Mouse (Mus musculus): ENCODE results near the gene Sdk2. TPM values are rescaled to one million over a fixed set of nuclear protein-coding genes. Genes with fewer than 3 reads are reported as not detected.

Gene Sdk2
- total and polyA plus RNA-seq, 2 experiments from 2014 or later: 3.0 to 30.4 TPM

DNA sequence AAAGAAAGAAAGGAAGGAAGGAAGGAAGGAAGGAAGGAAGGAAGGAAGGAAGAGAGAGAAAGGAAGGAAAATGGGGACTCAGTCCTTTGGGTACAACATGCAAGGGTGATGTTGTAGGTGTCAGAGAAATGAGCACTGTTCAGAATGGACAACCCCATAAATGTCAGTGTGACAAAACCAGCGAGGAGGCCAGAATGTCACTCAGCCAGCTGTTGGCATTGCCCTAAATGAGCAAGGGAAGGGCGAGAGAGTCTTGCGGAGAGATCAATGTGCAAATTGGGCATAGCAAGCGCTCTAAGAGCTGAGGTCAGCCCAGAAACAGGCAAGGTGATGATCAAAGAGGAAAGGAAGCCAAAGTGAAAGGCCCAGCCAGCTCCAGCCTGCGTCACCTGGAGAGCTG lies 293.7 kb downstream of the Sdk2 start:
- no peak for DNase-seq (ENCODE audit: low spot score)

DNA sequence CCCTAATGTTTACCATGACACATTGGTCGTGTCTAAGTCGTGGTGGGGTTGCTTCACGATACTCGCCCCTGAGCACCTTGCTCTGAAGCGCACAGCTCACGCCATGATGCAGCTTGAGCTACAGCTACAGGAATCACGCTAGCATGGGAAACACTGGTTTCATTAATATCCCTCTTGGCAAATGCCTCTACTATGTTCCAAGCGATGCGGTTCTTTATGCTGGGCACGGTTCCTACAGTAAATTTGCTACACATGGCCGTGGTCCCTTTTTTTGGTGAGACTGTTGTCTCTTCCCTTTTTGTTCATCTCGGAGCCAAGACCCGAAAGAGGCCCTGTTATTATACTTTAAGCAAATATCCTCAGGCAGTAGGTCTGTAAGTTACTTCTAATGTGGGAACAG lies 295.7 kb downstream of the Sdk2 start:
- no peak for TF ChIP-seq CTCF (IDR thresholded peaks at IDR 0.05; ENCODE audit: low read depth)
- Histone ChIP-seq H3K27me3 (ENCODE audit: insufficient read depth, low read length) (no peaks in the 10 kb centered on the region), H3K4me1 (ENCODE audit: insufficient read depth, low read length) (no peaks in the 10 kb centered on the region), H3K36me3 (ENCODE audit: insufficient read depth, low read length) (no peaks in the 10 kb centered on the region), H3K4me3 (ENCODE audit: low read length) (no peak overlapping the region), H3K4me2 (ENCODE audit: low read depth, low read length) (no peak overlapping the region), H3K9ac (replicated peaks; ENCODE audit: low read length) (no peak overlapping the region), H3K9me3 (ENCODE audit: low read length) (no peaks in the 10 kb centered on the region), H3K27ac (no peak overlapping the region)
- no peak for DNase-seq (ENCODE audit: low spot score)
- no peak for ATAC-seq
- 68% methylated on average over 13 of the region's 13 CpGs for WGBS

More for the DNA sequence above, 293.7 kb downstream of the Sdk2 start:
- Histone ChIP-seq H3K36me3 (ENCODE audit: insufficient read depth, low read length) (no peaks in the 10 kb centered on the region), H3K9me3 (ENCODE audit: low read length) (no peaks in the 10 kb centered on the region), H3K4me2 (ENCODE audit: low read depth, low read length) (no peak overlapping the region), H3K27ac (no peak overlapping the region), H3K4me3 (ENCODE audit: low read length) (no peak overlapping the region), H3K4me1 (ENCODE audit: insufficient read depth, low read length) (no peaks in the 10 kb centered on the region), H3K27me3 (ENCODE audit: insufficient read depth, low read length) (no peaks in the 10 kb centered on the region), H3K9ac (replicated peaks; ENCODE audit: low read length) (no peak overlapping the region)
- no peak for TF ChIP-seq CTCF (IDR thresholded peaks at IDR 0.05; ENCODE audit: low read depth)
- ATAC-seq: no peak
- 88% methylated on average over 5 of the region's 5 CpGs for WGBS

DNA sequence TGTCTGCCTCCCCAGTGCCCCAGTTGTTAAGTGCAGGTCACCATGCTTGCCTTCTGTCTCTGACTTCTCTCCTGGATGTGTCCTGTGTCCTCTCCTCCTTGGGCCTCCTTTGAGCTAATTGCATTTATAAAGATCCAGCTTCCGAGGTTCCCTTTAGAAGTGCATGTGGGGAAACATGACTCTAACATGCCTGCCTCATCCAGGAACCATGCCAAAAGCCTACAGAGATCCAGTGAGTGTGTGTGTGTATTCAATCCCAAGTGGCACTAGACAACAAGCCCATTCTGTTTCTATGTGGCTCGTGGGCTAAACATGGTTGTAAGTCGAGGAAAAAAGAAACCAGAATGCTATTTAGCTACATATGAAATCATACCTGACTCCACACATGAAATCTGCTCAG lies 298.5 kb downstream of the Sdk2 start:
- no peak for TF ChIP-seq CTCF (IDR thresholded peaks at IDR 0.05; ENCODE audit: low read depth)
- DNase-seq (ENCODE audit: low spot score): no peak

DNA sequence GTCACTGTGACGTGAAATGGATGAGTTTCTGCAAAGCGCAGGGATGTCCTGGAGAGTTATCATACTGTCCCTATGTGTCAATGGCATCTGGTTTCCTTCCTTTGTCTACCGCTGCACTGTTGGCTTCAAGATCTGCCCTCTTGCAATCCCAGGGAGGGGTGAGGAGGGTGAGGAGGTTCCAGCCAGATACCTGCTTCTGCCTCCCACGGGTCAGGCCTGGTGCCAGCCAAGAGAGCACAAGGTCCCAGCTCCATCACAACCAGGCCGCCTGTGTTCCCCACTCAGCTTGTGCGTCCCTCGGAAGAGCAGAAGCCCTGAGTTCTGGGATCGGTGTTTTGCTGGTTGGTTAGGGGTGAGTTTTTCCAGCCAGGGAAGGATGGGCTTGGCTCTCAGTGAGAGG lies 299.6 kb downstream of the Sdk2 start:
- Histone ChIP-seq H3K27ac (no peak overlapping the region), H3K9me3 (ENCODE audit: low read length) (no peaks in the 10 kb centered on the region), H3K36me3 (ENCODE audit: insufficient read depth, low read length) (no peaks in the 10 kb centered on the region), H3K27me3 (ENCODE audit: insufficient read depth, low read length) (no peaks in the 10 kb centered on the region), H3K4me1 (ENCODE audit: insufficient read depth, low read length) (no peaks in the 10 kb centered on the region), H3K9ac (replicated peaks; ENCODE audit: low read length) (no peak overlapping the region), H3K4me2 (ENCODE audit: low read depth, low read length) (no peak overlapping the region), H3K4me3 (ENCODE audit: low read length) (no peak overlapping the region)
- TF ChIP-seq CTCF (IDR thresholded peaks at IDR 0.05; ENCODE audit: low read depth): no peak
- ATAC-seq (no peak), DNase-seq (ENCODE audit: low spot score) (no peak)
- 59% methylated on average over 8 of the region's 8 CpGs for WGBS

More for the DNA sequence above, 298.5 kb downstream of the Sdk2 start:
- no peak for ATAC-seq
- Histone ChIP-seq H3K9me3 (ENCODE audit: low read length) (no peaks in the 10 kb centered on the region), H3K27ac (no peak overlapping the region), H3K9ac (replicated peaks; ENCODE audit: low read length) (no peak overlapping the region), H3K27me3 (ENCODE audit: insufficient read depth, low read length) (no peaks in the 10 kb centered on the region), H3K36me3 (ENCODE audit: insufficient read depth, low read length) (no peaks in the 10 kb centered on the region), H3K4me3 (ENCODE audit: low read length) (no peak overlapping the region), H3K4me2 (ENCODE audit: low read depth, low read length) (no peak overlapping the region), H3K4me1 (ENCODE audit: insufficient read depth, low read length) (no peaks in the 10 kb centered on the region)
- WGBS: 60% methylated on average over 3 of the region's 3 CpGs

DNA sequence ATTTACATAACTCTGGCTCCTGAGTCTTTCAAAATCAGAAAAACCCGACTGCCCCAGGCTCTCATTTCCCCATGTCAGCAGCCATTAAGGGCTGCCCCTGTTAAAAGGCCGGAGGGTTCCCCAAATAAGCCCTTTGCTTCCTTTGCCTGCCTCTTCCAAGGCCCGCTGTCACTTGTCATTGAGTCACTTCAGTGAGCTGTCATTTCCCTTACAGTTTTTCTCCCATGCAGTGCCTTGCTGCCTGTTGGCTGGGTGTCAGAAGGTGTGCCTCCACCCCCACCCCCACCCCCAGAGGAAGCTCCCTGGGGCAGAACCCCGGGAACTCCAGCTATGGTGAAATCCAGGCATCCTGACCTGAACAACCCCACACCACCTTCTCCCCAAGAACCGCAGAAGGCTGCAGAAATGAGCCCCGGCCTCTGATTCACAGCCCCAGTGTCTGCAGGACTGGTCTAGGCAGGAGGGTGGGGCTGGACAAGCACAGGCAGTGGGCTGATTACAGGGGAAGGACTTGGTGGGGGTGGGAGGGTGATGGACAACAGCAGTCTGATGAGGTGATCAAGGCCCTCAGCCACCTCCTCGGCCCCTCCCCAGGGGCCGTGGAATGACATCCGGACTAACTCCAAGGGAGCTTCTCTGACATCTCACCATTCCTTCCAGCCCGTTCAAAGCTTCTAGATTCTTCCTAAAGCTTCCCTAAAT lies 300.4 kb downstream of the Sdk2 start:
- no peak for TF ChIP-seq CTCF (IDR thresholded peaks at IDR 0.05; ENCODE audit: low read depth)
- 59% methylated on average over 10 of the region's 10 CpGs for WGBS
- no peak for DNase-seq (ENCODE audit: low spot score)
- H3K4me1 ChIP-seq (ENCODE audit: insufficient read depth, low read length): no peaks in the 10 kb centered on the region
- no peaks in the 10 kb centered on the region for H3K27me3 ChIP-seq (ENCODE audit: insufficient read depth, low read length)
- no peak for ATAC-seq
- no peak overlapping the region for H3K4me3 ChIP-seq (ENCODE audit: low read length)
- no peaks in the 10 kb centered on the region for H3K36me3 ChIP-seq (ENCODE audit: insufficient read depth, low read length)
- no peak overlapping the region for H3K4me2 ChIP-seq (ENCODE audit: low read depth, low read length)
- H3K9me3 ChIP-seq (ENCODE audit: low read length): no peaks in the 10 kb centered on the region
- no peak overlapping the region for H3K27ac ChIP-seq
- H3K9ac ChIP-seq (replicated peaks; ENCODE audit: low read length): no peak overlapping the region

DNA sequence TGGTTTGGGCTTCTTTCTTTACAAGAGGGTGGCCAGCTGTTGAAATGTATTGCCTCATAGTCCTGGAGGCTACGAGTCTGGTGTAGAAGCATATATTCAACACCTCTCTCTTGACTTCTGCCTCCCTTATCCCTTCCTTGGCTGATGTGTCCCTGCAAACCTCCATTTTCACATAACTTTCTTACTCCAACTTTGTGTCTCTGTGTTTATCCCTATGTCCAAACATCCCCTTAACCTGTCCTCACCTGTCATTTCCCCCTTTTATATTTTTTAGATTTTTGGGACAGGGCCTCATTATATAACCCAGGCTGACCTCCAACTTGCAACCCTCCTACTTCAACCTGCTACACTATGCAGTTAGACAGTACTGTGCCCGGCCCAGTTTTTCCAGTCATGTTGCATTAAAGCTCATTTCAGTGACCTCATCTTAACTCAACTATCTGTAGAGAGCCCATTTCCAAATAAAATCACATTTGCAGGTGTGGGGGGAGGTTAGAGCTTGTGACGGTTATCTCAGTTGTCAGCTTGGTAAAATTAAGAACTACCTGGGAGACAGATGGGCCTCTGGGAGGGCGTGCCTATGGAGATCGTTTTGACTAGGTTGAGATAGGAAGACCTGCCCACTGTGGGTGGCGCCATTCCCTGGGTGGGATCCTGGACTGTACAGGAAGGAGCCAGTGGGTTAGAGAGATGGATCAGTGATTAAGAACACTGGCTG lies 302.6 kb downstream of the Sdk2 start:
- WGBS: 96% methylated on average over 6 of the region's 6 CpGs
- no peak overlapping the region for H3K9ac ChIP-seq (replicated peaks; ENCODE audit: low read length)
- no peaks in the 10 kb centered on the region for H3K9me3 ChIP-seq (ENCODE audit: low read length)
- H3K27ac ChIP-seq: no peak overlapping the region
- no peak overlapping the region for H3K4me2 ChIP-seq (ENCODE audit: low read depth, low read length)
- ATAC-seq (no peak), DNase-seq (ENCODE audit: low spot score) (no peak)
- H3K36me3 ChIP-seq (ENCODE audit: insufficient read depth, low read length): no peaks in the 10 kb centered on the region
- H3K4me1 ChIP-seq (ENCODE audit: insufficient read depth, low read length): no peaks in the 10 kb centered on the region
- no peak for TF ChIP-seq CTCF (IDR thresholded peaks at IDR 0.05; ENCODE audit: low read depth)
- H3K4me3 ChIP-seq (ENCODE audit: low read length): no peak overlapping the region
- H3K27me3 ChIP-seq (ENCODE audit: insufficient read depth, low read length): no peaks in the 10 kb centered on the region

DNA sequence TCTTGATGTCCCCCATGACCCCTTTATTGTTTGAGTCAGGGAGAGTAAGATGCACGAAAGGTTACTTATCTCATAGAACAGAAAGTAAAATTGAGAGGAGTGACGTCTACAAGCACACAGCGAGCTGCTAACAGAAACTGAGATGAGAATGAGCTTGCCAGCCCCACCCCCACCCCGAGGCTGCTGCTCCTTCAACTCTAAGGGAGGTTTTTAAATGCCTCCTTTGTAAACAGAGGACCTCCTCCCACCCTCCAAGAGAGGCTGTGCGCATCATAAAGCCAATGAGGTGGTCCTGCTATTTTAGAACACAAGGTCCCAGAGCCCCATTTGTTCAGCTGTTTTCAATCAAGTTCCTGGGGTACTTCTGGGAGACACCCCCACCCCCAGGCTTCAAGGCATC lies 303.4 kb downstream of the Sdk2 start:
- WGBS: 23% methylated on average over 5 of the region's 5 CpGs
- Histone ChIP-seq H3K36me3 (ENCODE audit: insufficient read depth, low read length) (no peaks in the 10 kb centered on the region), H3K4me1 (ENCODE audit: insufficient read depth, low read length) (no peaks in the 10 kb centered on the region), H3K4me2 (ENCODE audit: low read depth, low read length) (no peak overlapping the region), H3K27ac (no peak overlapping the region), H3K4me3 (ENCODE audit: low read length) (no peak overlapping the region), H3K9me3 (ENCODE audit: low read length) (no peaks in the 10 kb centered on the region), H3K27me3 (ENCODE audit: insufficient read depth, low read length) (no peaks in the 10 kb centered on the region), H3K9ac (replicated peaks; ENCODE audit: low read length) (no peak overlapping the region)
- ATAC-seq (no peak), DNase-seq (ENCODE audit: low spot score) (peak; percentile 12)
- no peak for TF ChIP-seq CTCF (IDR thresholded peaks at IDR 0.05; ENCODE audit: low read depth)

All from hindbrain, postnatal 0 days (tissue).